Mouse (Mus musculus): ENCODE results near the gene Itgav. TPM values are rescaled to one million over a fixed set of nuclear protein-coding genes. Genes with fewer than 3 reads are reported as not detected.

The Itgav gene
- total RNA-seq, 1 experiment: 92.6 TPM

GRCm38 (mm10) chr2:83738586-83739251 lies 14.5 kb downstream of the Itgav start:
- TF ChIP-seq ZC3H11A (IDR thresholded peaks at IDR 0.05; ENCODE audit: borderline replicate concordance, low read depth, low read length) (no peak), ZNF384 (IDR thresholded peaks at IDR 0.05; ENCODE audit: low read depth, low read length) (no peak), MAFK (IDR thresholded peaks at IDR 0.05; ENCODE audit: insufficient read depth, low read depth, low read length) (no peak), HCFC1 (IDR thresholded peaks at IDR 0.05; ENCODE audit: borderline replicate concordance, insufficient read depth, low read length) (no peak), CHD2 (IDR thresholded peaks at IDR 0.05; ENCODE audit: low read depth, low read length) (no peak)
- peaks cover 4 to 13% of the 10 kb centered on the region in 2 experiments; a peak in 3 of 4 replicates for H3K4me1 ChIP-seq (ENCODE audit: control insufficient read depth in 2 of 2, insufficient read depth in 2 of 2, low read length in 2 of 2, poor library complexity in 1 of 2)
- H3K4me3 ChIP-seq (ENCODE audit: insufficient read depth in 1 of 2, low read depth in 1 of 2, low read length in 2 of 2, poor library complexity in 1 of 2, severe bottlenecking in 1 of 2): no peak overlapping the region
- DNase-seq (ENCODE audit: low read depth, low spot score): no peak
- in situ Hi-C loops (cut with MboI; ENCODE audit: low sequenced_read_pairs in 2 of 2, unreplicated experiment in 2 of 2): no loop called here
- no peaks in the 10 kb centered on the region for H3K9me3 ChIP-seq (ENCODE audit: control insufficient read depth, insufficient read depth, low read depth, low read length)
- H3K36me3 ChIP-seq (ENCODE audit: control insufficient read depth, insufficient read depth, low read length, poor library complexity, severe bottlenecking): no peaks in the 10 kb centered on the region
- no peak overlapping the region for H3K9ac ChIP-seq (ENCODE audit: insufficient read depth, low read depth, low read length, poor library complexity, severe bottlenecking)
- no peak overlapping the region for H3K27ac ChIP-seq (ENCODE audit: insufficient read depth, low read depth, low read length, poor library complexity, severe bottlenecking)

- H3K4me1 ChIP-seq (ENCODE audit: control insufficient read depth in 2 of 2, insufficient read depth in 2 of 2, low read length in 2 of 2, poor library complexity in 1 of 2): peaks cover 4 to 13% of the 10 kb centered on the region in 2 experiments; a peak in 3 of 4 replicates
- no peaks in the 10 kb centered on the region for H3K9me3 ChIP-seq (ENCODE audit: control insufficient read depth, insufficient read depth, low read depth, low read length)
- H3K36me3 ChIP-seq (ENCODE audit: control insufficient read depth, insufficient read depth, low read length, poor library complexity, severe bottlenecking): no peaks in the 10 kb centered on the region
- no peak overlapping the region for H3K27ac ChIP-seq (ENCODE audit: insufficient read depth, low read depth, low read length, poor library complexity, severe bottlenecking)
- no peak for TF ChIP-seq ZC3H11A (IDR thresholded peaks at IDR 0.05; ENCODE audit: borderline replicate concordance, low read depth, low read length)
- no peak for TF ChIP-seq HCFC1 (IDR thresholded peaks at IDR 0.05; ENCODE audit: borderline replicate concordance, insufficient read depth, low read length)
- H3K4me3 ChIP-seq (ENCODE audit: insufficient read depth in 1 of 2, low read depth in 1 of 2, low read length in 2 of 2, poor library complexity in 1 of 2, severe bottlenecking in 1 of 2): no peak overlapping the region
- peak overlapping the region; percentile 19; the same call in 1 of the 2 replicates for H3K9ac ChIP-seq (ENCODE audit: insufficient read depth, low read depth, low read length, poor library complexity, severe bottlenecking)
- no peak for DNase-seq (ENCODE audit: low read depth, low spot score)
- in situ Hi-C loops (cut with MboI; ENCODE audit: low sequenced_read_pairs in 2 of 2, unreplicated experiment in 2 of 2): no loop called here
These were observed 15.4 kb downstream of the Itgav start for GRCm38 (mm10) chr2:83739461-83740124.

GRCm38 (mm10) chr2:83740601-83741031 lies 16.4 kb downstream of the Itgav start:
- Histone ChIP-seq H3K9ac (ENCODE audit: insufficient read depth, low read depth, low read length, poor library complexity, severe bottlenecking) (no peak overlapping the region), H3K27ac (ENCODE audit: insufficient read depth, low read depth, low read length, poor library complexity, severe bottlenecking) (no peak overlapping the region), H3K36me3 (ENCODE audit: control insufficient read depth, insufficient read depth, low read length, poor library complexity, severe bottlenecking) (no peaks in the 10 kb centered on the region; the same call in 1 of the 2 replicates), H3K4me3 (ENCODE audit: insufficient read depth in 1 of 2, low read depth in 1 of 2, low read length in 2 of 2, poor library complexity in 1 of 2, severe bottlenecking in 1 of 2) (no peak overlapping the region), H3K4me1 (ENCODE audit: control insufficient read depth in 2 of 2, insufficient read depth in 2 of 2, low read length in 2 of 2, poor library complexity in 1 of 2) (peaks cover 4 to 13% of the 10 kb centered on the region in 2 experiments; a peak in 3 of 4 replicates), H3K9me3 (ENCODE audit: control insufficient read depth, insufficient read depth, low read depth, low read length) (no peaks in the 10 kb centered on the region)
- no peak for DNase-seq (ENCODE audit: low read depth, low spot score)
- TF ChIP-seq ZNF384 (IDR thresholded peaks at IDR 0.05; ENCODE audit: low read depth, low read length) (no peak), HCFC1 (IDR thresholded peaks at IDR 0.05; ENCODE audit: borderline replicate concordance, insufficient read depth, low read length) (no peak), MAFK (IDR thresholded peaks at IDR 0.05; ENCODE audit: insufficient read depth, low read depth, low read length) (no peak), ZC3H11A (IDR thresholded peaks at IDR 0.05; ENCODE audit: borderline replicate concordance, low read depth, low read length) (no peak), CHD2 (IDR thresholded peaks at IDR 0.05; ENCODE audit: low read depth, low read length) (no peak)
- in situ Hi-C loops (cut with MboI; ENCODE audit: low sequenced_read_pairs in 2 of 2, unreplicated experiment in 2 of 2): no loop called here

GRCm38 (mm10) chr2:83742210-83742609 lies 18.0 kb downstream of the Itgav start:
- no peaks in the 10 kb centered on the region; the same call in 1 of the 2 replicates for H3K36me3 ChIP-seq (ENCODE audit: control insufficient read depth, insufficient read depth, low read length, poor library complexity, severe bottlenecking)
- no peak for TF ChIP-seq ZC3H11A (IDR thresholded peaks at IDR 0.05; ENCODE audit: borderline replicate concordance, low read depth, low read length)
- TF ChIP-seq CHD2 (IDR thresholded peaks at IDR 0.05; ENCODE audit: low read depth, low read length): no peak
- TF ChIP-seq HCFC1 (IDR thresholded peaks at IDR 0.05; ENCODE audit: borderline replicate concordance, insufficient read depth, low read length): no peak
- no peak for TF ChIP-seq ZNF384 (IDR thresholded peaks at IDR 0.05; ENCODE audit: low read depth, low read length)
- TF ChIP-seq MAFK (IDR thresholded peaks at IDR 0.05; ENCODE audit: insufficient read depth, low read depth, low read length): no peak
- DNase-seq (ENCODE audit: low read depth, low spot score): no peak
- in situ Hi-C loops (cut with MboI; ENCODE audit: low sequenced_read_pairs in 2 of 2, unreplicated experiment in 2 of 2): no loop called here
- H3K4me3 ChIP-seq (ENCODE audit: insufficient read depth in 1 of 2, low read depth in 1 of 2, low read length in 2 of 2, poor library complexity in 1 of 2, severe bottlenecking in 1 of 2): no peak overlapping the region
- no peaks in the 10 kb centered on the region for H3K9me3 ChIP-seq (ENCODE audit: control insufficient read depth, insufficient read depth, low read depth, low read length)
- no peak overlapping the region; the same call in 1 of the 2 replicates for H3K9ac ChIP-seq (ENCODE audit: insufficient read depth, low read depth, low read length, poor library complexity, severe bottlenecking)
- peaks cover 4 to 13% of the 10 kb centered on the region in 2 experiments; a peak in 3 of 4 replicates for H3K4me1 ChIP-seq (ENCODE audit: control insufficient read depth in 2 of 2, insufficient read depth in 2 of 2, low read length in 2 of 2, poor library complexity in 1 of 2)
- no peak overlapping the region for H3K27ac ChIP-seq (ENCODE audit: insufficient read depth, low read depth, low read length, poor library complexity, severe bottlenecking)
